ENCODE assay signal across 9 mouse cellular contexts in the genomic region with DNA sequence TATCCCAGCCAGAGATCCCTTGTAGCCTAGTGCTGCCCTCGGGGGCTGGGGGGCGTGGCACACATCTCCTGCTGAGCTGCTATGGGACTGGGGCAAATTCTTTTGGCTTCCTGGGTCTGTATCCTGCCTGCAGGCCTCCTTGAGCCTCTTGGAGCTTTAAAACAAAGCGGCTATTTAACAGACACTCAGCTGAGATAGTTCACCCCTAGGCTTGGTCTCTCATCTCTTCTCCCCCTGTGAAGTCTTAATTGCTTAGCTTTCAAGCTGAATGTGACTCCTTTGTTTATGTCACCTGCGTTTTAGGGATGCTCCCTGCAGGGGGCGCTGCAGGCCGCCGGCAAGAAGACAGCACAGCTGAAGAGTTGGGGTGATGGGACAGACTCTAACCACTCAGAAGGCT. TPM values are rescaled to one million over a fixed set of nuclear protein-coding genes. Genes with fewer than 3 reads are reported as not detected.
DNase-seq lines count a peak whose midpoint lies in the region; ATAC-seq and TF ChIP-seq lines count a peak whose summit lies in the region.
"Had no signal": no experiment of that assay in that cellular context is flagged by ENCODE, and none has a peak within 500 bp of the region (broad histone marks: within the 10 kb centered on the region; RNA-seq: fewer than 3 reads in every experiment).

No protein-coding gene starts in this region.

- TF ChIP-seq EP300 in stomach, postnatal 0 days (optimal IDR thresholded peaks at IDR 0.05) = no peak

- no peak for ATAC-seq in forebrain, embryonic 15.5 days (replicated peaks)
- ATAC-seq in stomach, postnatal 0 days (ENCODE audit: low FRiP score, low TSS enrichment) = no peak

- H3K9me3 ChIP-seq in forebrain, embryonic 10.5 days = 0 out of 2 replicates have a peak, but pooled peaks cover 3% of the 10 kb centered on the region
- no peaks in the 10 kb centered on the region for H3K9me3 ChIP-seq in forebrain, embryonic 15.5 days
- H3K9me3 ChIP-seq in hindbrain, embryonic 10.5 days = no peaks in the 10 kb centered on the region
- H3K9me3 ChIP-seq in stomach, postnatal 0 days (ENCODE audit: control insufficient read depth, low read length) = no peaks in the 10 kb centered on the region

- H3K4me2 ChIP-seq in forebrain, embryonic 15.5 days (replicated peaks) = no peak overlapping the region
- no peak overlapping the region for H3K4me2 ChIP-seq in stomach, postnatal 0 days (replicated peaks; ENCODE audit: low read depth)

- H3K27me3 ChIP-seq in forebrain, embryonic 10.5 days (ENCODE audit: poor library complexity, severe bottlenecking) = no peaks in the 10 kb centered on the region
- no peaks in the 10 kb centered on the region for H3K27me3 ChIP-seq in forebrain, embryonic 15.5 days
- no peaks in the 10 kb centered on the region for H3K27me3 ChIP-seq in hindbrain, embryonic 10.5 days (ENCODE audit: insufficient read depth, poor library complexity, severe bottlenecking)
- H3K27me3 ChIP-seq in stomach, postnatal 0 days (ENCODE audit: control insufficient read depth, insufficient read depth, low read length) = no peaks in the 10 kb centered on the region

- H3K9ac ChIP-seq in forebrain, embryonic 15.5 days (replicated peaks) = no peak overlapping the region
- no peak overlapping the region for H3K9ac ChIP-seq in stomach, postnatal 0 days (ENCODE audit: low read length)

- H3K4me3 ChIP-seq in forebrain, embryonic 10.5 days = no peak overlapping the region
- H3K4me3 ChIP-seq in forebrain, embryonic 15.5 days = no peak overlapping the region
- no peak overlapping the region for H3K4me3 ChIP-seq in hindbrain, embryonic 10.5 days
- no peak overlapping the region for H3K4me3 ChIP-seq in stomach, postnatal 0 days (ENCODE audit: low read depth, low read length)

- TF ChIP-seq CTCF in stomach, postnatal 0 days (IDR thresholded peaks at IDR 0.05; ENCODE audit: low read depth) = peak; percentile 71

- peak overlapping the region; percentile 65 for H3K27ac ChIP-seq in forebrain, embryonic 10.5 days
- no peak overlapping the region for H3K27ac ChIP-seq in forebrain, embryonic 15.5 days (replicated peaks)
- peak overlapping the region; percentile 41; the same call in 1 of the 2 replicates for H3K27ac ChIP-seq in hindbrain, embryonic 10.5 days
- H3K27ac ChIP-seq in stomach, postnatal 0 days (replicated peaks) = no peak overlapping the region

- peaks cover 19% of the 10 kb centered on the region for H3K36me3 ChIP-seq in forebrain, embryonic 10.5 days (replicated peaks)
- H3K36me3 ChIP-seq in forebrain, embryonic 15.5 days = no peaks in the 10 kb centered on the region
- peaks cover 13% of the 10 kb centered on the region; the same call in 1 of the 2 replicates for H3K36me3 ChIP-seq in hindbrain, embryonic 10.5 days
- no peaks in the 10 kb centered on the region for H3K36me3 ChIP-seq in stomach, postnatal 0 days (ENCODE audit: control insufficient read depth, insufficient read depth, low read length)

- peak; percentile 36 for DNase-seq in forebrain, embryonic 10.5 days (ENCODE audit: extremely low spot score, low spot score)
- DNase-seq in thymus, postnatal 0 days (ENCODE audit: low spot score) = peak; percentile 47
- DNase-seq in thymus, postnatal 36 days = no peak
- peak; percentile 67 for DNase-seq in hindbrain, embryonic 10.5 days (ENCODE audit: low spot score)
- no peak for DNase-seq in stomach, postnatal 0 days (ENCODE audit: low spot score)
- no peak for DNase-seq in kidney, postnatal 4 days
- no peak for DNase-seq in lung, postnatal 36 days
- DNase-seq: kidney, postnatal 10 days had no signal

- WGBS in forebrain, embryonic 10.5 days = 3% methylated on average over 7 of the region's 7 CpGs
- 8% methylated on average over 7 of the region's 7 CpGs for WGBS in forebrain, embryonic 15.5 days
- WGBS in hindbrain, embryonic 10.5 days = 3% methylated on average over 7 of the region's 7 CpGs
- 17% methylated on average over 7 of the region's 7 CpGs for WGBS in stomach, postnatal 0 days

- peaks cover 44% of the 10 kb centered on the region for H3K4me1 ChIP-seq in forebrain, embryonic 10.5 days
- peaks cover 13% of the 10 kb centered on the region; the same call in 1 of the 2 replicates for H3K4me1 ChIP-seq in forebrain, embryonic 15.5 days
- peaks cover 41% of the 10 kb centered on the region for H3K4me1 ChIP-seq in hindbrain, embryonic 10.5 days (replicated peaks)
- no peaks in the 10 kb centered on the region for H3K4me1 ChIP-seq in stomach, postnatal 0 days (replicated peaks; ENCODE audit: control insufficient read depth, insufficient read depth)

RNA-seq across cellular contexts. Expression of a gene that starts 38.8 kb away (rescaled TPM):
- polyA plus RNA-seq in forebrain, embryonic 10.5 days (2016; fragmentation: Nextera tagmentation; extraction: Ambion mirVana) = 47.5 and 50.8 TPM in 2 replicates
- polyA plus RNA-seq in forebrain, embryonic 15.5 days (2015; fragmentation: Nextera tagmentation; extraction: Ambion mirVana) = 28.9 and 30.5 TPM in 2 replicates
- polyA plus RNA-seq in thymus, postnatal 0 days (2015; fragmentation: Nextera tagmentation; extraction: Ambion mirVana) = 20.7 and 21.0 TPM in 2 replicates
- 49.1 and 52.1 TPM in 2 replicates for polyA plus RNA-seq in hindbrain, embryonic 10.5 days (2016; fragmentation: Nextera tagmentation; extraction: Ambion mirVana)
- 9.5 and 9.9 TPM in 2 replicates for polyA plus RNA-seq in stomach, postnatal 0 days (2015; fragmentation: Nextera tagmentation; extraction: Ambion mirVana)

RNA-seq across cellular contexts. Expression of a gene that starts 39.9 kb away (rescaled TPM):
- 172 and 185 TPM in 2 replicates for polyA plus RNA-seq in forebrain, embryonic 10.5 days (2016; fragmentation: Nextera tagmentation; extraction: Ambion mirVana)
- polyA plus RNA-seq in forebrain, embryonic 15.5 days (2015; fragmentation: Nextera tagmentation; extraction: Ambion mirVana) = 374 and 380 TPM in 2 replicates
- polyA plus RNA-seq in thymus, postnatal 0 days (2015; fragmentation: Nextera tagmentation; extraction: Ambion mirVana) = 132 and 141 TPM in 2 replicates
- 193 and 229 TPM in 2 replicates for polyA plus RNA-seq in hindbrain, embryonic 10.5 days (2016; fragmentation: Nextera tagmentation; extraction: Ambion mirVana)
- 90.1 and 94.7 TPM in 2 replicates for polyA plus RNA-seq in stomach, postnatal 0 days (2015; fragmentation: Nextera tagmentation; extraction: Ambion mirVana)

Comparison
In these comparisons a context has a peak if more than half of its experiments do, and no peak if none do; other contexts are left out.
1. DNase-seq: peak in forebrain, embryonic 10.5 days (single experiment), thymus, postnatal 0 days (single experiment) and hindbrain, embryonic 10.5 days (single experiment); none in thymus, postnatal 36 days (0 of 2), stomach, postnatal 0 days (single experiment), kidney, postnatal 4 days (0 of 2) and lung, postnatal 36 days (single experiment).
2. H3K27ac ChIP-seq: peak in forebrain, embryonic 10.5 days (single experiment) and hindbrain, embryonic 10.5 days (single experiment); none in forebrain, embryonic 15.5 days (single experiment) and stomach, postnatal 0 days (single experiment).